Mouse (Mus musculus): ENCODE data around the gene Aldh3a2.

DNA sequence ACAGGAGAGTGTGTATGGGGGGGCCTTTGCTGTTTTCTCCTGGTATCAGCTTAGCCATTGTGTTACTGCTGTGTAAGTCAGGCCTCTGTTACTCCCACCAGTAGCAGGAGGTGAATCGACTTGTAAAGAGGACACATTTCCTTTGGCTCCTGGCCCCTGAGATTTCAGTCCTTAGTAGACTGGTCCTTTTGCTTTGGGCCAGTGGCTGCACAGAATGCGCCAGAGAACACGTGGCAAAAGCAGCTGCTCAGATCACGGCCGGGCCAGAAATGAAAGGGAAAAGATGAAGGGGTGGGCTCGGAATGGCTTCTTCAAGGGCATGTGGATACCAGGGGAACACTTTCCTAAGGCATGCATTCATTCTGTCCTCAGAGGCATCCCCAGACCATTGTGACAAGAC lies 65.1 kb downstream of the Aldh3a2 start:
- TF ChIP-seq CTCF (IDR thresholded peaks at IDR 0.05; ENCODE audit: control insufficient read depth, insufficient read depth, insufficient read length) (no peak), FOSL1 (IDR thresholded peaks at IDR 0.05; ENCODE audit: insufficient read depth, low read length, poor library complexity, severe bottlenecking) (no peak), MAX (IDR thresholded peaks at IDR 0.05) (no peak), USF1 (IDR thresholded peaks at IDR 0.05; ENCODE audit: low read depth) (no peak), MYOD1 (IDR thresholded peaks at IDR 0.05; ENCODE audit: control insufficient read depth, insufficient read length, low read depth) (no peak)

Measured in C2C12 (cell line).